Mouse (Mus musculus): ENCODE measurements around the gene Olfm2. TPM values are rescaled to one million over a fixed set of nuclear protein-coding genes. Genes with fewer than 3 reads are reported as not detected.
A peak's percentile ranks its signal among the peaks of the same experiment; 100 is the strongest.

The Olfm2 gene
- polyA plus RNA-seq, 1 experiment, result 0.93 TPM

GRCm38 (mm10) chr9:20738251-20738999 lies 7.7 kb downstream of the Olfm2 start:
- H3K4me1 ChIP-seq (replicated peaks; ENCODE audit: control insufficient read depth, insufficient read depth, low read length), result no peaks in the 10 kb centered on the region
- DNase-seq, result no peak
- H3K36me3 ChIP-seq (ENCODE audit: control insufficient read depth, insufficient read depth, low read length), result no peaks in the 10 kb centered on the region
- H3K27me3 ChIP-seq (ENCODE audit: control insufficient read depth, insufficient read depth, low read length), result no peaks in the 10 kb centered on the region
- 0 out of 2 replicates have a peak, but pooled peaks have one; percentile 17 for TF ChIP-seq CTCF (IDR thresholded peaks at IDR 0.05; ENCODE audit: borderline replicate concordance, control insufficient read depth, extremely low read depth, insufficient read depth, low read length, poor library complexity)
- TF ChIP-seq POLR2A (IDR thresholded peaks at IDR 0.05; ENCODE audit: control insufficient read depth, extremely low read depth, insufficient read depth, low read length, poor library complexity), result no peak
- H3K27ac ChIP-seq (ENCODE audit: control insufficient read depth, insufficient read depth, low read length), result no peak overlapping the region
- 48% methylated on average over 8 of the region's 8 CpGs for WGBS
- H3K4me3 ChIP-seq (ENCODE audit: control insufficient read depth, insufficient read depth, low read length), result no peak overlapping the region

- H3K27ac ChIP-seq (ENCODE audit: control insufficient read depth, insufficient read depth, low read length), result no peak overlapping the region
- no peak for DNase-seq
- H3K27me3 ChIP-seq (ENCODE audit: control insufficient read depth, insufficient read depth, low read length), result no peaks in the 10 kb centered on the region
- 96% methylated on average over 2 of the region's 2 CpGs for WGBS
- no peaks in the 10 kb centered on the region for H3K36me3 ChIP-seq (ENCODE audit: control insufficient read depth, insufficient read depth, low read length)
- H3K4me3 ChIP-seq (ENCODE audit: control insufficient read depth, insufficient read depth, low read length), result no peak overlapping the region
- no peak for TF ChIP-seq POLR2A (IDR thresholded peaks at IDR 0.05; ENCODE audit: control insufficient read depth, extremely low read depth, insufficient read depth, low read length, poor library complexity)
- TF ChIP-seq CTCF (IDR thresholded peaks at IDR 0.05; ENCODE audit: borderline replicate concordance, control insufficient read depth, extremely low read depth, insufficient read depth, low read length, poor library complexity), result no peak
- no peaks in the 10 kb centered on the region for H3K4me1 ChIP-seq (replicated peaks; ENCODE audit: control insufficient read depth, insufficient read depth, low read length)
Observed at GRCm38 (mm10) chr9:20737227-20737626, 8.9 kb downstream of the Olfm2 start.

GRCm38 (mm10) chr9:20734692-20735091 lies 11.5 kb downstream of the Olfm2 start:
- H3K4me3 ChIP-seq (ENCODE audit: control insufficient read depth, insufficient read depth, low read length), result no peak overlapping the region
- 55% methylated on average over 3 of the region's 3 CpGs for WGBS

GRCm38 (mm10) chr9:20731797-20732196 lies 14.4 kb downstream of the Olfm2 start:
- Histone ChIP-seq H3K36me3 (ENCODE audit: control insufficient read depth, insufficient read depth, low read length) (no peaks in the 10 kb centered on the region), H3K4me3 (ENCODE audit: control insufficient read depth, insufficient read depth, low read length) (no peak overlapping the region), H3K4me1 (replicated peaks; ENCODE audit: control insufficient read depth, insufficient read depth, low read length) (peaks cover 7% of the 10 kb centered on the region), H3K27ac (ENCODE audit: control insufficient read depth, insufficient read depth, low read length) (no peak overlapping the region), H3K27me3 (ENCODE audit: control insufficient read depth, insufficient read depth, low read length) (peaks cover 20% of the 10 kb centered on the region; the same call in 1 of the 2 replicates)
- TF ChIP-seq POLR2A (IDR thresholded peaks at IDR 0.05; ENCODE audit: control insufficient read depth, extremely low read depth, insufficient read depth, low read length, poor library complexity) (no peak), CTCF (IDR thresholded peaks at IDR 0.05; ENCODE audit: borderline replicate concordance, control insufficient read depth, extremely low read depth, insufficient read depth, low read length, poor library complexity) (no peak)
- WGBS, result 69% methylated on average over 4 of the region's 4 CpGs
- no peak for DNase-seq

More at GRCm38 (mm10) chr9:20734692-20735091, 11.5 kb downstream of the Olfm2 start:
- DNase-seq, result no peak
- Histone ChIP-seq H3K36me3 (ENCODE audit: control insufficient read depth, insufficient read depth, low read length) (no peaks in the 10 kb centered on the region), H3K4me1 (replicated peaks; ENCODE audit: control insufficient read depth, insufficient read depth, low read length) (no peaks in the 10 kb centered on the region), H3K27ac (ENCODE audit: control insufficient read depth, insufficient read depth, low read length) (no peak overlapping the region), H3K27me3 (ENCODE audit: control insufficient read depth, insufficient read depth, low read length) (peaks cover 2% of the 10 kb centered on the region; the same call in 1 of the 2 replicates)
- TF ChIP-seq POLR2A (IDR thresholded peaks at IDR 0.05; ENCODE audit: control insufficient read depth, extremely low read depth, insufficient read depth, low read length, poor library complexity) (no peak), CTCF (IDR thresholded peaks at IDR 0.05; ENCODE audit: borderline replicate concordance, control insufficient read depth, extremely low read depth, insufficient read depth, low read length, poor library complexity) (no peak)

- no peak for DNase-seq
- no peak for TF ChIP-seq CTCF (IDR thresholded peaks at IDR 0.05; ENCODE audit: borderline replicate concordance, control insufficient read depth, extremely low read depth, insufficient read depth, low read length, poor library complexity)
- no peak for TF ChIP-seq POLR2A (IDR thresholded peaks at IDR 0.05; ENCODE audit: control insufficient read depth, extremely low read depth, insufficient read depth, low read length, poor library complexity)
- H3K27ac ChIP-seq (ENCODE audit: control insufficient read depth, insufficient read depth, low read length), result no peak overlapping the region
- WGBS, result 48% methylated on average over 6 of the region's 6 CpGs
- H3K4me1 ChIP-seq (replicated peaks; ENCODE audit: control insufficient read depth, insufficient read depth, low read length), result peaks cover 13% of the 10 kb centered on the region
- H3K36me3 ChIP-seq (ENCODE audit: control insufficient read depth, insufficient read depth, low read length), result no peaks in the 10 kb centered on the region
- H3K27me3 ChIP-seq (ENCODE audit: control insufficient read depth, insufficient read depth, low read length), result peaks cover 28% of the 10 kb centered on the region
- no peak overlapping the region for H3K4me3 ChIP-seq (ENCODE audit: control insufficient read depth, insufficient read depth, low read length)
Observed at GRCm38 (mm10) chr9:20729451-20729850, 16.7 kb downstream of the Olfm2 start.

GRCm38 (mm10) chr9:20727601-20728113 lies 18.5 kb downstream of the Olfm2 start:
- H3K27me3 ChIP-seq (ENCODE audit: control insufficient read depth, insufficient read depth, low read length), result peaks cover 28% of the 10 kb centered on the region
- under 1% methylated on average over 46 of the region's 46 CpGs for WGBS

More at GRCm38 (mm10) chr9:20727601-20728113, 18.5 kb downstream of the Olfm2 start:
- H3K36me3 ChIP-seq (ENCODE audit: control insufficient read depth, insufficient read depth, low read length), result no peaks in the 10 kb centered on the region
- peaks cover 13% of the 10 kb centered on the region for H3K4me1 ChIP-seq (replicated peaks; ENCODE audit: control insufficient read depth, insufficient read depth, low read length)
- no peak overlapping the region for H3K27ac ChIP-seq (ENCODE audit: control insufficient read depth, insufficient read depth, low read length)
- H3K4me3 ChIP-seq (ENCODE audit: control insufficient read depth, insufficient read depth, low read length), result peak overlapping the region; percentile 32; the same call in 1 of the 2 replicates
- TF ChIP-seq CTCF (IDR thresholded peaks at IDR 0.05; ENCODE audit: borderline replicate concordance, control insufficient read depth, extremely low read depth, insufficient read depth, low read length, poor library complexity), result peak; percentile 54; the same call in 1 of the 2 replicates
- TF ChIP-seq POLR2A (IDR thresholded peaks at IDR 0.05; ENCODE audit: control insufficient read depth, extremely low read depth, insufficient read depth, low read length, poor library complexity), result no peak
- DNase-seq, result peak; percentile 58

Measured in thymus, adult 2 months (tissue).